Mouse (Mus musculus): ENCODE data around the gene Spdef.

GRCm38 (mm10) chr17:27748123-27748522 lies 19.4 kb upstream of the Spdef start:
- no peak for TF ChIP-seq CTCF (IDR thresholded peaks at IDR 0.05; ENCODE audit: extremely low read depth, insufficient read length, insufficient replicate concordance, low read depth, low read length)
- no peak for TF ChIP-seq POLR2A (IDR thresholded peaks at IDR 0.05; ENCODE audit: low read depth, low read length)
